Mouse (Mus musculus): ENCODE results near the gene Masp1.
A peak's percentile ranks its signal among the peaks of the same experiment; 100 is the strongest.

Gene Masp1

GRCm38 (mm10) chr16:23520235-23520871 lies at the start of gene Masp1, which contains the start of gene Rtp4:
Gene Masp1, minus strand, starts transcription at chr16:23520815.
Gene Rtp4, plus strand, starts transcription at chr16:23520291.
- DNase-seq (ENCODE audit: low spot score in 2 of 2), result peak; percentile 51

GRCm38 (mm10) chr16:23568369-23568958 lies 47.8 kb upstream of the Masp1 start:
- DNase-seq (ENCODE audit: low spot score in 2 of 2), result no peak

- DNase-seq (ENCODE audit: low spot score in 2 of 2), result no peak
Measured at GRCm38 (mm10) chr16:23557669-23558068, 37.1 kb upstream of the Masp1 start.

GRCm38 (mm10) chr16:23557195-23557594 lies 36.6 kb upstream of the Masp1 start:
- no peak for DNase-seq (ENCODE audit: low spot score in 2 of 2)

- DNase-seq (ENCODE audit: low spot score in 2 of 2), result no peak
Measured at GRCm38 (mm10) chr16:23554673-23555072, 34.1 kb upstream of the Masp1 start.

- DNase-seq (ENCODE audit: low spot score in 2 of 2), result peak; percentile 5 to 8
Measured at GRCm38 (mm10) chr16:23550981-23551582, 30.5 kb upstream of the Masp1 start.

GRCm38 (mm10) chr16:23550346-23550980 lies 29.8 kb upstream of the Masp1 start:
- peak; percentile 38 to 74 for DNase-seq (ENCODE audit: low spot score in 2 of 2)

GRCm38 (mm10) chr16:23547783-23548182 lies 27.2 kb upstream of the Masp1 start:
- DNase-seq (ENCODE audit: low spot score in 2 of 2), result no peak

GRCm38 (mm10) chr16:23544361-23544760 lies 23.7 kb upstream of the Masp1 start:
- no peak for DNase-seq (ENCODE audit: low spot score in 2 of 2)

- no peak for DNase-seq (ENCODE audit: low spot score in 2 of 2)
Measured at GRCm38 (mm10) chr16:23542866-23543265, 22.3 kb upstream of the Masp1 start.

GRCm38 (mm10) chr16:23541046-23541445 lies 20.4 kb upstream of the Masp1 start:
- DNase-seq (ENCODE audit: low spot score in 2 of 2), result no peak

- DNase-seq (ENCODE audit: low spot score in 2 of 2), result no peak
Measured at GRCm38 (mm10) chr16:23533707-23534106, 13.1 kb upstream of the Masp1 start.

- DNase-seq (ENCODE audit: low spot score in 2 of 2), result no peak
Measured at GRCm38 (mm10) chr16:23529186-23529585, 8.6 kb upstream of the Masp1 start.

- no peak for DNase-seq (ENCODE audit: low spot score in 2 of 2)
Measured at GRCm38 (mm10) chr16:23522081-23522480, 1.5 kb upstream of the Masp1 start.

- no peak for DNase-seq (ENCODE audit: low spot score in 2 of 2)
Measured at GRCm38 (mm10) chr16:23521092-23521491, 477 bp upstream of the Masp1 start.

GRCm38 (mm10) chr16:23519771-23520170 lies 844 bp downstream of the Masp1 start:
- DNase-seq (ENCODE audit: low spot score in 2 of 2), result peak; percentile 8 to 60

- DNase-seq (ENCODE audit: low spot score in 2 of 2), result no peak
Measured at GRCm38 (mm10) chr16:23518567-23519369, 1.8 kb downstream of the Masp1 start.

GRCm38 (mm10) chr16:23517754-23518566 lies 2.7 kb downstream of the Masp1 start:
- DNase-seq (ENCODE audit: low spot score in 2 of 2), result peak in 1 of 2 experiments; percentile 22

GRCm38 (mm10) chr16:23517230-23517629 lies 3.4 kb downstream of the Masp1 start:
- no peak for DNase-seq (ENCODE audit: low spot score in 2 of 2)

GRCm38 (mm10) chr16:23516606-23517005 lies 4.0 kb downstream of the Masp1 start:
- no peak for DNase-seq (ENCODE audit: low spot score in 2 of 2)

- DNase-seq (ENCODE audit: low spot score in 2 of 2), result peak in 1 of 2 experiments; percentile 37
Measured at GRCm38 (mm10) chr16:23515766-23516165, 4.8 kb downstream of the Masp1 start.
